Mouse (Mus musculus) thymus, postnatal 36 days (tissue): Measurements from ENCODE around the gene Pepd.

Source experiments
- DNase-seq, 2 experiments: peaks; one replicate each; pipeline ENCODE4 v3.0.0; 2022; ENCODE audit warnings: mixed read lengths in 2 of 2

Gene Pepd

GRCm38 (mm10) chr7:35059467-35059866 lies 147.3 kb downstream of the Pepd start:
- DNase-seq: no peak

GRCm38 (mm10) chr7:35064286-35065258 lies 152.4 kb downstream of the Pepd start:
- DNase-seq: no peak

- no peak for DNase-seq
Measured at GRCm38 (mm10) chr7:35065958-35066357, 153.8 kb downstream of the Pepd start.

GRCm38 (mm10) chr7:35066640-35067212 lies 154.5 kb downstream of the Pepd start:
- DNase-seq: no peak

DNA sequence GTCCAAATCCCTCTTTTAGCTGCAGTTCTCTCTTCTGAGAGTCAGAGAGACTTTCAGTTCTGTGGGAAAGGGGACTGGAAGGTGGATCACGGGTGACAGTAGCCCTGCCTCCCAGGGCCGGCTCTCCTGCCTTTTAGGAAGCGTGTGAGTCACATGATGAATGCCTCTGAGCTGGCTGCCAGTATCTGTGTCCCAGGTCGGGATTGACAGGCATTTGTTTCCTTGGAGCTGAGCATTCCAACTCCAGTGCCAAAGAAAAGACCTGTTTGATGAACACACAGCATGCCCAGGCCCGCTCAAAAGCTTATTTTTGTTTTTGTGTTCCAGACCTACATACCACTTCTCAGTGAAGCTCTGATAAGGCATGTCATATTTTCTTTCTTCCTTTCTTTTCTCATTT lies 164.5 kb downstream of the Pepd start:
- no peak for DNase-seq

DNA sequence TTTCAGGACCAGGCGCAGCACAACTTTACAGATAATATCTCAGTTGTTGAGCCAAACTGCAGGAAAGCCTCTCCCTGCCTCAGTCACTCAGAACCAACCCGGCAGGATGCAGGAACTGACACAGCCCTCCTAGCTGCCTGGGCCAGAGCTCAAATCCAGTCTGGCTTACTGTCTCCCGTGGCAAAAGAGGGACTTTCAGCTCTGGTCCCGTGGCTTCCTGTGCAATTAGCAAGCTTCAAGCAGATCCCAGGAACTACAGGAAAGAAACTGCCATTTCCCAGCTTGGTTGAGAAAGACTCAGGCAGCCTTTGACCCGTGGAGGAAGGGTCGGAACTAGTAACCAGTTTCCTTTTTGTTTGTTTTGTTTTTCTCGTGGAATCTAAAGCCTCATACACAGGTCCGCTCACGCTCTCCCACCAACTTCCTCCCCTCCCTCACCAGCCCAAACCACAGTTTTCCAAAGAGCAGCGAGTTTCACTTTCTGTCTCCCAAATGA lies 168.7 kb downstream of the Pepd start:
- no peak for DNase-seq

DNA sequence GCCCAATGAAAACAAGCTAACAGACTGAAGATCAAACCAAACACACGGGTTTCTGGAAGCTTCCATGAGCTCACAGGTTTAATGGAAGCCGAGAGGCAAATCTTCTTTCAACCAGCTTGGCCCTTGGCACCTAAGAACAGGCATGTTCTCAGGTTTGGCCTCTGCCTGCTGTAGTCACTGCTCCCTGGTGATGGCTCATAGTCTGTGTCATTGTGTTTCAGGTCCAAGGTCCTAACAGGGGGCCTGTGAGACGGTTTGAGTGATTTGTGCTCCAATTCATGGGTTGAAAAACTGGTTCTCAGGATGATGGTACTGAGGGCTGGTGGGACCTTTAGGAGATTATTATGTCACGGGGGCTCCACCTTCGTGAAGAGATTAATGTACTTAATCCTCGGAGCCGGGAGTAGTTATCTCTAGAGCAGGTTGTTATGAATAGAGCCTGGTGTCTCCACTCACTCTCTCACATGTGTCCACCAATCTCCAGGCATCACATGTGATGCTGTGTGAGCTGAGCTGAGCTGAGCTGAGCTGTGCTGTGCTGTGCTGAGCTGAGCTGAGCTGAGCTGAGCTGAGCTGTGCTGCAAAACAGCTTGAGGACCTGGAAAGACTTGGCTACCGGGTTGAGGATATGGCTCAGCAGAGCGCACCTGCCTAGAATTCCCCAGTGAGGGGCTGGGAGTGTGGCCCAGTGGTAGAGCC lies 169.4 kb downstream of the Pepd start:
- DNase-seq: no peak

GRCm38 (mm10) chr7:35084565-35085360 lies 172.6 kb downstream of the Pepd start:
- DNase-seq: no peak

DNA sequence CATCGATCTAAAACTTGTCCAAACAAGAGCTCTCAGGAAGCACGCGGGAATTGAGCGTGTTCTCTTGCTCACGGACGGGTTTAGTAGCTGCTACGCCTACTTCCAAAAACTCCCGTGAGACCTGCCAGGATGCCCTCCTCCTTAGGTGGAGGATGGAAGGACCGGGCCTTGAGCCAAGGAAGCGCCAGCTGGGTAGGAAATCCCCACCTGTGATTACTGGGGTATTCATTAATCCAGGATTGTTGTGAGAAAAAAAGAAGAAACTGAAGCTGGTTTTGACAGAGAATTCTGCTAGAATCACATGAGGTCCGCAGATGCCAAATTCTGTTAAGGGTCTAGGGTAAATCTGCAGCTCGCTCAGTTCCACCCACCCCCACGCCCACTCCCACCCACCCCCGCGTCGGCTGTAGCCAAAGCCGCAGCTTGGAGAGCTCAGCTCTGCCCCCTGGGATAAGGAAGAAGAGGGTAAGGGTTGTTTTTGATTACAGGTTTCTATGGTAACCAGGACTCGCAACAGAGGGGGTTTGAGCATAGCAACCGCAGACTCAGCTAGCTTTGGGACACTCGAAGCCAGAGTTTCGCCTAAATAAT lies 174.2 kb downstream of the Pepd start:
- DNase-seq: no peak

DNA sequence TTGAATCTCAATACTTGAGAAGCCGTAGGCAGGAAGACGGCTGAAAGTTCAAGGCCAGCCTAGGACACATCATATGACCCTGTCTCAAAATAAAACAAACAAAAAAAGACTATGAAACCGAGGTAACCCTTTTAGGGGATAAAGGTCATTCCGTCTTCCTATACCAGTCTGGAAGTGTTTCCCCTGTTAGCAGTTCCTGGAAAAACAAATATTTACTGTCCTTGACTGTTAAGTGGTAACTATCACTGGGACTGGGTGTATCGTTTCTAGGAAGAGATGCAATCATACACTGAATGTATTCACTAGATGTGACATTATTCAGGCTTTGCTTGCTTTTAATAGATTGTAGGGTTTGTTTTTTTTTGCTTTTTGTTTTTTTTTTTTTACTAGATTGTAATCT lies 178.4 kb downstream of the Pepd start:
- no peak for DNase-seq
